Mouse (Mus musculus) liver, embryonic 14 days (tissue): ENCODE results near the gene Actl7b. TPM values are rescaled to one million over a fixed set of nuclear protein-coding genes. Genes with fewer than 3 reads are reported as not detected.

Experiments used
- polyA plus RNA-seq: library from polyadenylated mRNA; depleted of rRNA; stranded (reverse); fragments of >200 nt; gene quantifications from 2 replicates; pipeline ENCODE4 v1.2.3, GENCODE M21; 2012; rRNA removed

Gene Actl7b
- not detected in 2 replicates for polyA plus RNA-seq

DNA sequence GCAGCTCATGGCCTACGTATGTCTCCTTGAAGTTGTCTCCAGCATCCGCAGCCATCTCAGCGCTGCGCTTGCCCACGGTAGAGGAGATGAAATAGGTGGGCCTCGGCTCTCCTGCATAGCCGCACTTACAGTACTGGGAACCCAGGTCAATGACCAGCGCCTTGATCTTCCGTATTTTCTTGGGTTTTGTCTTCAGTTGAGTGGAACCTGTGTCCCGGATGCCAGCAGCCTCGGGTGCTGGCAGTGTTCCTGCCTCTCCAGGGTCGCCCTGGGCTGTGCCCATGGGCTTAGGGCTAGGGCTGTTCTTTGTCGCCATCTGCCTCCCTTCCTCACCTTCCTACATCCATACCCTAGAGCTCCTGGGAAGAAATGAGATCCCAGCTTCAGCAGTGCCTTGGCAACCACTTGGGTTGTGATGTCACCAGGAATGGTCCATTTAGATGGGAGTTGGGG lies at the start of gene Actl7b:
Gene Actl7b, minus strand, starts transcription at position 403 of the 453 bp plus-strand sequence.

DNA sequence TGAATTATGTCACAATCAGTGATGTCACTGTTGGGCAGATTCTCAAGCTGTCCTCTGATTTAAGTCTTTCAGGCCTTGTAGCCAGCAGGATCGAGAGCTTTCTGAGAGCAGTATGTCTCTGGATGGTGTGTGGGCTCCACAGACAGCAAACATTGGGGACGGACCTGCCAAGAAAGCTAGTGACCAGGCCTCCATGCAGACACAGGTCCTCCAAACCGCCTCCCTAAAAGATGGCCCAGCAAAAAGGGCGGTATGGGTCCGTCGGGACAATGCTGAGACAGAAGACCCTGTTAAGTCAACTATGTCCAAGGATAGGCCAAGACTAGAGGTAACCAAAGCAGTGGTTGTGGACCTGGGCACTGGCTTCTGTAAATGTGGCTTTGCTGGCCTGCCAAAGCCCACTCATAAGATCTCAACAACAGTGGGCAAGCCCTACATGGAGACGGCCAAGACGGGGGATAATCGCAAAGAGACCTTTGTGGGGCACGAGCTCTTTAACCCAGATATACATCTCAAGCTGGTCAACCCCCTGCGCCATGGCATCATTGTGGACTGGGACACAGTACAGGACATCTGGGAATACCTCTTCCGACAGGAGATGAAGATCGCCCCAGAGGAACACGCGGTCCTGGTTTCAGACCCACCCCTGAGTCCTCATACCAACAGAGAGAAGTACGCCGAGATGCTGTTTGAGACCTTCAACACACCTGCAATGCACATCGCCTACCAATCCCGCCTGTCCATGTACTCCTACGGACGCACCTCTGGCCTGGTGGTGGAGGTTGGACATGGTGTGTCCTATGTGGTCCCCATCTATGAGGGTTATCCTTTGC lies 2.3 kb upstream of the Actl7b start, which contains the start of gene Actl7a:
Gene Actl7a, plus strand, starts transcription at position 51 of the 833 bp plus-strand sequence.

DNA sequence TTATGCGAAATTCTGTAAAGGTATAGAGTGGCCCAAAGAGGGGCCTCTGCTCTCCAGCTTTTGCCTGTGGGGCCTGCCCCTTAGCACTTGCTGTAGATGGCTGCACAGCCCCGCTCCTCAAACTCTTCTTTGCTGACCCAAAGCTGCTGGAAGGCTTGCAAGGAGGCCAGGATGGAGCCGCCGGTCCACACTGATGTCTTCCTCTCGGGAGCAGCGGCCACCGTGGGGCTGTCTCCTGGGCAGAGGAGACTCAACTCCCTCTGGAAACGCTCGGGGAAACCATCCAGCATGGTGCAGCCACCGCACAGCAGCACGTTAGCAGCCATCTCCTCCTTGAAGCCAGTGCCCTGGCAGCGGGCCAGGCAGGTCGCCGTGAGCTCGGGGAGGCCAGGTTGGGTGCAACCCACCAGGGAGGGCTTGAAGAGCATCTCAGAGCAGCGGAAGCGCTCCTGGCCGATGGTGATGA lies 1.2 kb downstream of the Actl7b start, which contains the start of gene Gm26657:
Gene Gm26657, plus strand, starts transcription at position 51 of the 466 bp plus-strand sequence.

Other genes with a start within 250 kb of the Actl7b start
- not detected in 2 replicates for gene Gm26657, start 1.4 kb downstream of the Actl7b start, polyA plus RNA-seq
- not detected in 2 replicates for gene Actl7a, start 2.0 kb upstream of the Actl7b start, polyA plus RNA-seq
- gene Elp1, start 60.9 kb upstream of the Actl7b start, polyA plus RNA-seq: 12.5 and 13.2 TPM in 2 replicates
- gene Fam206a, start 60.9 kb upstream of the Actl7b start, polyA plus RNA-seq: 2.2 and 3.1 TPM in 2 replicates
- gene Ctnnal1, start 123.7 kb upstream of the Actl7b start, polyA plus RNA-seq: 4.6 and 5.5 TPM in 2 replicates
- gene Tmem245, start 206.0 kb upstream of the Actl7b start, polyA plus RNA-seq: 2.1 and 2.3 TPM in 2 replicates
- gene Frrs1l, start 248.9 kb upstream of the Actl7b start, polyA plus RNA-seq: 0.01 TPM in 2 replicates